Mouse (Mus musculus): Measurements from ENCODE around the gene Zbtb4. TPM values are rescaled to one million over a fixed set of nuclear protein-coding genes. Genes with fewer than 3 reads are reported as not detected.

The Zbtb4 gene
- total and polyA plus RNA-seq, 3 experiments, result 8.6 to 18.4 (median 13.4) TPM

- TF ChIP-seq GATA2 (IDR thresholded peaks at IDR 0.05; ENCODE audit: borderline replicate concordance, low read depth, low read length), result no peak
- no peaks in the 10 kb centered on the region for H3K9me3 ChIP-seq (replicated peaks)
- H3K4me1 ChIP-seq (ENCODE audit: insufficient read depth, low read depth, low read length), result peaks cover 61% of the 10 kb centered on the region
- DNase-seq (ENCODE audit: low spot score) (peak; percentile 47), ATAC-seq (ENCODE audit: extremely low read depth, insufficient number of reproducible peaks, low FRiP score, poor library complexity, severe bottlenecking) (no peak)
- H3K36me3 ChIP-seq (replicated peaks), result peaks cover 11% of the 10 kb centered on the region
- H3K4me3 ChIP-seq (ENCODE audit: low read depth, low read length), result peak overlapping the region; percentile 68
- peaks cover 87% of the 10 kb centered on the region for H3K27me3 ChIP-seq (ENCODE audit: insufficient read depth, low read length)
These were observed 34.9 kb downstream of the Zbtb4 start for GRCm38 (mm10) chr11:69800392-69801197.

DNA sequence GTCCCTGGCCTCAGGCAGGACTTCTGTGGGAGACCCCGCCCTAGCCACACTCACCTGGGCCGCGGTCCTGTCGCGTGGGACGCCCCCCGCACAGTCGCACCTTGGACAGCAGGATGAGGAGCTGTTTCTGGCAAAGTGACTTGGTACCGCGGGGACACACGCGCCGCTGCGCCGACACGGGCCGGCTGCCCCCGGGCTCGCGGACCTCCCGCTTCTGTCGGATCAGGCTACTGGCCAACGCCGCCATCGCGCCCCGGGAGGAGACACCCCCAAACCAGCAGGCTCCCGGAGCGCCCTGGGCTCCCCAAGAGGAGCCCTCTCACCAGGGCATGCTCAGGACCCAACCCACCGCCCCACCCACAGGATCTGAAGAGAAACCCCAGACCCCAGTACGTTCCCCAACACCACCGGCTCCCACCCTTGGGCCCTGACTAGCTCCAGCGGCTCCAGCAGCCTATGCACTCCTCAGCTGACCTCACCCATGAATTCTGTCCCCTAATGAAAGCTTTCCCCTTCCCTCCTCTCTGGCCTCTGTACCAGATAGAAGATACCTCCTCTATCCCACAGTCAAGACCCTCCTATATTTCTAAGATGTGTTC is 35.8 kb downstream of the Zbtb4 start, which contains the start of gene Fgf11:
TSS of gene Fgf11 (minus strand) at position 479 of the 599 bp plus-strand sequence.
- TF ChIP-seq TAL1 (conservative IDR thresholded peaks at IDR 0.05; ENCODE audit: low read depth, low read length) (no peak), POLR2AphosphoS5 (IDR thresholded peaks at IDR 0.05; ENCODE audit: insufficient replicate concordance, low read depth, low read length) (no peak), GATA1 (IDR thresholded peaks at IDR 0.05; ENCODE audit: borderline replicate concordance, low read length) (no peak), CTCF (IDR thresholded peaks at IDR 0.05; ENCODE audit: low read depth, low read length) (no peak), GATA2 (IDR thresholded peaks at IDR 0.05; ENCODE audit: borderline replicate concordance, low read depth, low read length) (no peak)
- H3K27me3 ChIP-seq (ENCODE audit: insufficient read depth, low read length), result peaks cover 87% of the 10 kb centered on the region
- DNase-seq (ENCODE audit: low spot score) (no peak), ATAC-seq (ENCODE audit: extremely low read depth, insufficient number of reproducible peaks, low FRiP score, poor library complexity, severe bottlenecking) (no peak)
- H3K4me1 ChIP-seq (ENCODE audit: insufficient read depth, low read depth, low read length), result peaks cover 55% of the 10 kb centered on the region
- H3K36me3 ChIP-seq (replicated peaks), result peaks cover 11% of the 10 kb centered on the region
- peak within 1 kb of the TSS; percentile 70 for H3K4me3 ChIP-seq (ENCODE audit: low read depth, low read length)
- H3K9me3 ChIP-seq (replicated peaks), result no peaks in the 10 kb centered on the region

DNA sequence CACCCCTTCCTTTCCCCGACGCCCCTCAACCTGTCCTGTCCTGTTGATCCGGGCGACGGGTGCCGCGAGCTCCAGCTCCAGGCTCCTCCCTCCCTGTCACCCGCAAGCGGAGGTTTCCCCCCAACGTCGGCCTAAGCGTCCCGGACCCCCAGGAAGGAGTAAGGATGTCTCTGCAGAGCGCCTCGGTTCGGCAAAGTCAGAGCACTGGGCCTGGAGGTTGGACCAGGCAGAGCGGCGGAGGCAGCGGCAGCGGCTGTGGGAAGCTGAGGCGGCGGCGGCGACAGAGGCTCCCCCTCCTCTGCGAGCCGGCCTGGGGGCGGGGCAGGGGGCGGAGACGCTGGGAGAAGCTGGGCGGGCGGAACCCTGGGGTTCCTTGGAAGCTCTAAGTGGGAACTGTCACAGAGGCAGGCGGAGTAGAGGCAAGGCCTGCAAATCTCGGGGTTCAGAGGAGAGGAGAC is 37.0 kb downstream of the Zbtb4 start:
- Histone ChIP-seq H3K9me3 (replicated peaks) (no peaks in the 10 kb centered on the region), H3K36me3 (replicated peaks) (peaks cover 8% of the 10 kb centered on the region), H3K4me3 (ENCODE audit: low read depth, low read length) (peak overlapping the region; percentile 70), H3K27me3 (ENCODE audit: insufficient read depth, low read length) (peaks cover 83% of the 10 kb centered on the region), H3K4me1 (ENCODE audit: insufficient read depth, low read depth, low read length) (peaks cover 55% of the 10 kb centered on the region)
- DNase-seq (ENCODE audit: low spot score) (peak; percentile 78), ATAC-seq (ENCODE audit: extremely low read depth, insufficient number of reproducible peaks, low FRiP score, poor library complexity, severe bottlenecking) (0 out of 2 replicates have a peak, but pooled peaks have one; percentile 49)
- TF ChIP-seq POLR2AphosphoS5 (IDR thresholded peaks at IDR 0.05; ENCODE audit: insufficient replicate concordance, low read depth, low read length) (no peak), CTCF (IDR thresholded peaks at IDR 0.05; ENCODE audit: low read depth, low read length) (no peak), GATA1 (IDR thresholded peaks at IDR 0.05; ENCODE audit: borderline replicate concordance, low read length) (no peak), GATA2 (IDR thresholded peaks at IDR 0.05; ENCODE audit: borderline replicate concordance, low read depth, low read length) (no peak), TAL1 (conservative IDR thresholded peaks at IDR 0.05; ENCODE audit: low read depth, low read length) (no peak)

DNA sequence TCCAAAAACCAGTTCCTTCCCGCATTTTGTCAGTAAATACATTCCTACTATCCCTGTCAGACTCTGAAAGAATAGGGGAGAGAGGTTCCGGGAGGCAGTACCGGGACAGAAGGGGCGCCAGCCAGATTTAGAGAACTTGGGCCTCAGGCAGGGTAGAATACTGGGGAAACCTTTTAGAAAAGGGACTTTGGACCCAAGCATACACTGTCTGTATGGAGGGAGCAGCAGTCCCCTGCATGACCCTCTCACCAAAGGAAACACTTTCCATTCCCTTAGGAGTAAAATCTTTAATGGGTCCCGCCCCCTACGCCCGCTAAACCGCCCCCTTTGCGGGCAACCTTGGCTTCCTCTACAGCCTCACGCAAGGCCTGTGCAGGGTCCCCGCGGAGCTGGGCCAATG is 37.6 kb downstream of the Zbtb4 start:
- H3K9me3 ChIP-seq (replicated peaks), result no peaks in the 10 kb centered on the region
- H3K27me3 ChIP-seq (ENCODE audit: insufficient read depth, low read length), result peaks cover 81% of the 10 kb centered on the region
- H3K4me3 ChIP-seq (ENCODE audit: low read depth, low read length), result peak overlapping the region; percentile 70; the same call in 1 of the 2 replicates
- H3K4me1 ChIP-seq (ENCODE audit: insufficient read depth, low read depth, low read length), result peaks cover 55% of the 10 kb centered on the region
- peaks cover 2% of the 10 kb centered on the region for H3K36me3 ChIP-seq (replicated peaks)
- TF ChIP-seq TAL1 (conservative IDR thresholded peaks at IDR 0.05; ENCODE audit: low read depth, low read length), result no peak
- TF ChIP-seq CTCF (IDR thresholded peaks at IDR 0.05; ENCODE audit: low read depth, low read length), result no peak
- no peak for TF ChIP-seq GATA1 (IDR thresholded peaks at IDR 0.05; ENCODE audit: borderline replicate concordance, low read length)
- TF ChIP-seq POLR2AphosphoS5 (IDR thresholded peaks at IDR 0.05; ENCODE audit: insufficient replicate concordance, low read depth, low read length), result no peak
- TF ChIP-seq GATA2 (IDR thresholded peaks at IDR 0.05; ENCODE audit: borderline replicate concordance, low read depth, low read length), result no peak
- no peak for DNase-seq (ENCODE audit: low spot score)
- ATAC-seq (ENCODE audit: extremely low read depth, insufficient number of reproducible peaks, low FRiP score, poor library complexity, severe bottlenecking), result no peak

- Histone ChIP-seq H3K36me3 (replicated peaks) (no peaks in the 10 kb centered on the region), H3K9me3 (replicated peaks) (no peaks in the 10 kb centered on the region), H3K4me1 (ENCODE audit: insufficient read depth, low read depth, low read length) (peaks cover 52% of the 10 kb centered on the region), H3K4me3 (ENCODE audit: low read depth, low read length) (peak overlapping the region; percentile 70; the same call in 1 of the 2 replicates), H3K27me3 (ENCODE audit: insufficient read depth, low read length) (peaks cover 78% of the 10 kb centered on the region)
- TF ChIP-seq CTCF (IDR thresholded peaks at IDR 0.05; ENCODE audit: low read depth, low read length) (no peak), GATA1 (IDR thresholded peaks at IDR 0.05; ENCODE audit: borderline replicate concordance, low read length) (no peak), POLR2AphosphoS5 (IDR thresholded peaks at IDR 0.05; ENCODE audit: insufficient replicate concordance, low read depth, low read length) (no peak), TAL1 (conservative IDR thresholded peaks at IDR 0.05; ENCODE audit: low read depth, low read length) (no peak), GATA2 (IDR thresholded peaks at IDR 0.05; ENCODE audit: borderline replicate concordance, low read depth, low read length) (no peak)
- ATAC-seq (ENCODE audit: extremely low read depth, insufficient number of reproducible peaks, low FRiP score, poor library complexity, severe bottlenecking) (no peak), DNase-seq (ENCODE audit: low spot score) (peak; percentile 85)
These were observed 38.3 kb downstream of the Zbtb4 start for GRCm38 (mm10) chr11:69803786-69804651.

DNA sequence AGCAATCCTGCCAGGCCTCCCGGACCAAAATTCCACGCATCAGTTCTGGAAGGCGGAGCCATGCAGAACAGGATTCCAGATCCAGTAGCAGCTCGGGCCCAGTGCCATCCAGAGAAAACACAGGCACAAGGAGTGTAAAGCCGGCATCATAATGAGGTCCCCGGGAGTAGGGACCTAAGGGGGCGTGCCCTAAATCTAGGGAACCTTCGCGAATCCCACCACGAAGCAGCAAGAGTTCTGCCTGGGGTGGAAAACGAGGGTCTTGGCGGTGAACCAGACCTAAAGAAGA is 38.9 kb downstream of the Zbtb4 start:
- H3K4me1 ChIP-seq (ENCODE audit: insufficient read depth, low read depth, low read length), result peaks cover 46% of the 10 kb centered on the region
- H3K36me3 ChIP-seq (replicated peaks), result no peaks in the 10 kb centered on the region
- no peaks in the 10 kb centered on the region for H3K9me3 ChIP-seq (replicated peaks)
- peaks cover 72% of the 10 kb centered on the region for H3K27me3 ChIP-seq (ENCODE audit: insufficient read depth, low read length)
- DNase-seq (ENCODE audit: low spot score) (no peak), ATAC-seq (ENCODE audit: extremely low read depth, insufficient number of reproducible peaks, low FRiP score, poor library complexity, severe bottlenecking) (no peak)
- H3K4me3 ChIP-seq (ENCODE audit: low read depth, low read length), result no peak overlapping the region
- TF ChIP-seq TAL1 (conservative IDR thresholded peaks at IDR 0.05; ENCODE audit: low read depth, low read length), result no peak
- TF ChIP-seq POLR2AphosphoS5 (IDR thresholded peaks at IDR 0.05; ENCODE audit: insufficient replicate concordance, low read depth, low read length), result no peak
- no peak for TF ChIP-seq CTCF (IDR thresholded peaks at IDR 0.05; ENCODE audit: low read depth, low read length)
- TF ChIP-seq GATA1 (IDR thresholded peaks at IDR 0.05; ENCODE audit: borderline replicate concordance, low read length), result no peak
